Mouse (Mus musculus) lung, adult 18-20 months (tissue): ENCODE measurements around the gene Parp6.
A peak's percentile ranks its signal among the peaks of the same experiment; 100 is the strongest.

Experiments
- DNase-seq, 2 experiments: peaks; one replicate each; pipeline ENCODE4 v3.0.0; 2022; ENCODE audit warnings: mixed read lengths in 2 of 2

The Parp6 gene

DNA sequence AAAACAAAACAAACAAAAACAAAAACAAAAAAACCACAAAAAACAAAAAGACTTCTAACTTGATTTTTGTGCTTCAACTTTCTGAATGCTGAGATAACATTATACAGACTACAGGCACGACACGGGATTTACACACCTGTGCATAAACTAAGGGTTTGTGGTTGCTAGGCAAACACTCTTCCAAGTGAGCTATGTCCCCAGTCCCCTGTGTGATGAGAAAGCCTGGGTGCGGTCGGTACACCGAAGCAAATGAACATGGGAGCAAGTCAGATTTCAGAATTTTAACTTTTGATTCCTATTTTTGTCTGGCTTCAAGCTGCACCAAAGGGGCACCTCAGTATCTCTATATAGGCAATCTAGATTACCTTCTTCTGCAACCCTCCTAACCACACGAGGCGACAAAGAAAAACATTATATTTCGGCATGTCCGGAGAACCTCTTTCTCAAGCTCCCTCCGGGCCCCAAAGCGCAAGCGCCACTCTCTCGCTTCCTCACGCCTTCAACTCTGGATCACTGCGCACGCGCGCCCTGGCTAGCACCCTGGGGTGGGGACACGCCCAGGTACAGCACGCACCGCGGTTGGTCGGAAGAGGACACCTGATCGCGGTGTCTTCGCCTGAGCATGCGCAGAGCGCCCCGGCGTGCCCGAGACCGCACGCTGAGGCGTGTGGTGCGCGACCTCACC is at the start of gene Parp6:
Parp6 (plus strand) TSS at position 663 of the 685 bp plus-strand sequence.
- peak; percentile 100 for DNase-seq

DNA sequence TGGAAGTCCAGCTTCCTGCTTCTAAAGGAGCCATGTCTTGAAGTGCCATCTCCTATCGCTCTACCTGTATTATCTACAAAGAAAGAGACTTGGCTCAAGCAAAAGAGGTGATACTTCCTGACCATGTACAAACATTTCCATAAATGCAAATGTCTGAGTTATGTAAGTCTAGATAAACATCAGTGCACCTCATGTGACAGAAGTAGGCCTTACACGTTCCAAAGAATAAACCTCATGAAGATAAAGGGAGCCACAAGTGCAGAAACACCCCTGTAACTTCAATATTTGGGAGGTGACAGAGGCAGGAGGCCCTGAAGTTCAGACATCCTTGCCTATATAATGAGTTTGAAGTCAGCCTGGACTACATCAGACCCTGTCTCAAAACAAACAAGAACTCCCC is 45.2 kb upstream of the Parp6 start:
- no peak for DNase-seq

GRCm38 (mm10) chr9:59577401-59577800 is 39.7 kb upstream of the Parp6 start:
- no peak for DNase-seq

GRCm38 (mm10) chr9:59577844-59578504 is 39.1 kb upstream of the Parp6 start, which contains the start of gene Celf6:
Celf6 (plus strand) TSS chr9:59577917.
- DNase-seq = peak; percentile 85 to 89

- DNase-seq = no peak
Measured at GRCm38 (mm10) chr9:59578505-59578867, 38.6 kb upstream of the Parp6 start.

DNA sequence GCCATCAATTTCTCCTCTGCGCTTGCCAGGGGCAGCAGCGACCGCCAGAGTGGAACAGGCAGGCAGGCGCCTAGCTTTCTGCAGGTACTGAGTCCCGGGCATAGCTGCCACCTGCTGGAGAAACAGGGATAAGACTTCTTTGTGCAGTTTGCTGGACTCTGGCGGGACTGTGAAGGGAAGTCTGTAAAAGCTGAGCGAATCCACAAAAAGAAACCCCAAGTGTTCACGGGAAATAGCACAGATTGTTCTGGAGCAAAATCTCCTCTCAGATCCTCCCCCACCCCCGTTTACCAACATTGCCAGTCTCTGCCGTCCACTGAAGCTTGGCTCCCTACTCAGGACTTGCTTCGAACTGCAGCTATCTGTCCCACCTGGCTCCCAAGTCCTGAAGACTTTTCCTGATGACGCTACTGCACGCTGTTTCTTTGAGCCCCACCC is 32.2 kb upstream of the Parp6 start:
- peak; percentile 66 to 71 for DNase-seq

DNA sequence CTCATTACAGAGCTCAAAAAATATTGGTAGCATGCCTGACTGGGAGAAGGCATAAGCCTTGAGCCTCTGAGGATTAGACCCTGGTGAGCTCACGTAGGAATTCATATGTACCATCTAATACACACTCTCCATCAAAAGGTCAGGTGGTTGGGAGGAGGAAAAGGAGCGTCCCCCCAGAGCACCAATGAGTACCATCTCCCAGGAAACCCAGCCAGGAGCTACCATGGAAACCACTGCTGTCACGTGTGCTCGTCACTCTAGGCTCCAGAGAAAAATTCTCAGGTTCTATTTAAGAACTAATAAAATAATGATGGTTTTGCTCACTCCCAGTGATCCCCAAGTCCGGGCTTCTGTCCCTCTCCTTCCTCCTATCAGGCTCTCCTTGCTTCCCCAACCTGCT is 28.8 kb upstream of the Parp6 start:
- DNase-seq = no peak

DNA sequence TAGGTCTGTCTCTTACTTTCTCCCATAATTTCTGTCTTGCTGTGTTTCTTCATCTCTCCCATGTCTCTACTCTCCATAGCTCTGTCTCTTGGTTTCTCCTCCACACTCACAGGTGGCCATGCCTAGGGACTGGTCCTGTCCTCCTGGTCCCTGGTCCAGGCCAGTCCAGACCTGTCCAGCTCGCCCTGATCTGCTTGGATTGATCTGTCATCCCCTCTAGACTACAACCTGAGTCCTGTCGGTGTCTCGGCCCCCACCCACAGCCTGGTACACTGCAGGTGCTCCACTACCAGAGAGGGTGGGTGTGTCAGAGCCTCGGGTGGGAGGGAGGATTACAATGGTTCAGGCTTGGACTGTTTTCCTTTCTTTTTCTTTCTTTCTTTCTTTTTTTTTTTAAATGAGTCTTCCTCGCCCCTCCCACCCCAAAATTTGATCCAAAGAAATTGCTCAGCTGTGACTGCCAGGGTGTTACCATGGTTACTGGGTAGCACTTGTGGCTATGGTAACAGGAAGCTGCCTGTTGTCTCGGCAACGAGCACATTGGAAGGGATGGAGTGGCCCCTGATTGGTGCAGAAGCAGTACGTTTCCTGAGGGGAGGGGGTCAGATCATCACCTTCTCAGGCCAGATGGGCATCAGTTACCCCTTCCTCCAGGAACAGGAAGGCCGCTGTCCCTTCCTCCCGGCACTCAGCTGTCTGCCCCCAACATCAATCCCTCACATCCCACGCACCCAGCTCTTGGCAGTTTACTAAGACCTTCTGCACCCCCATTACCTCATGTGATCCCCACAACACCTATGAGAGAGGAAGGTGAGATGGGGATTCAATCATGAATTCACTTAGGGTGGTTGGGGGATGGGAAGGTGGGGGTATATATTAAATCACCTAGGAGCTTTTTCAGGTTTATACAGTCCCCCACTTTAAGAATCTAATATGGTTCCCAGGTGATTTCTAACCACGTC is 28.1 kb upstream of the Parp6 start:
- DNase-seq = no peak

DNA sequence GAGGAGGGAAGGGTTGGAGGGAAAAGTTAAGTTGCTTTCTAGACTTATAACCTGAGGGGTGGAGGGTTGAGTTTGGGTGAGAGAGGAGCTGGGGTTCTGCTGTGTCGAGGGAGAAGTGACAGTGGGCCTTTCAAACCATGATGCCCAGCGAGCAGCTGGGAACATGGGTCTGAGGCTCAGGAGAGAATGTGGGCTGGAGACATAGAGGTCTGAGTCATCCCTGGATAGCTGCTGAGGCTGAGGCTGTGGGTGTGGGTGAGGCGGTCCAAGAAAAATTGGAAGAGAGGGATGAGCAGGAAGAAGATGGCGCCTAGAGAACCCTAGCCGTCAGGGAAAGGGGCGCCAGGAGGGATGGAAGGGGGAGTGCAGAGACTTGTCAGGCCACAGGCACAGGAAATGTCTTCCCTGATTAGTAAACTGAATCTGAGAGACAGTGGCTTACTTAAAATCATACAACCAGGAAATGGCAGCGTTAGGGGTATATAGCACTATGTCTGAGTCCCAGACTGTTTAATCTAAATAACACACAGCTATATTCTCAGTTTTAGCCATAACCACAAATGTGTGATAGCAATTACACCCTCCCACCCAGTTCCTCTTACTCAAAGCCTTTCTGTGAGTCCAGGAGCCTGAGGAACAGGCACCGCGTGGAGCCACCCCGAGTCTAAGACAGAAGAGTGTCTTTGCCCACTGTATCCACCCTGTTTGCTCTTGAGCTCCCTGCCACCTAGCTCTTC is 27.2 kb upstream of the Parp6 start:
- DNase-seq = no peak

DNA sequence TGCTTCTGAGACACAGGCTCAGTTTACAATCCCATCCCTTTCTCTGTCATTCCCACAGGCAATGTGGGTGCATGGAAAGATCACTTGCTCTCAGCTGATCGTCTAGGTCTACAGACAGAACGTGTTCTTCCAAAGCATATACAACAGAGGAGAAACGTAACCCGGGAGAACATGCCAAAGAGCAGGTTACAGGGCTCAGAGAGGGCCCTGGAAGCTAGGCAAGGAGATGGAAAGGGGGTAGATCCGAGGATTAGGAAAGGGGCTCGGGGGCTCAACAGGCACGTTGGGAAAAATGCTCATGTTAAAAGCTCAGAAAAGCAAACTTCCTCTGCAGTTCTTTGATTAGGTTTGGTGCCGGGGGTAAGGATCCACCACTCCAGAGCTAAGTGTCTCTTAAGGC is 15.4 kb upstream of the Parp6 start:
- no peak for DNase-seq

DNA sequence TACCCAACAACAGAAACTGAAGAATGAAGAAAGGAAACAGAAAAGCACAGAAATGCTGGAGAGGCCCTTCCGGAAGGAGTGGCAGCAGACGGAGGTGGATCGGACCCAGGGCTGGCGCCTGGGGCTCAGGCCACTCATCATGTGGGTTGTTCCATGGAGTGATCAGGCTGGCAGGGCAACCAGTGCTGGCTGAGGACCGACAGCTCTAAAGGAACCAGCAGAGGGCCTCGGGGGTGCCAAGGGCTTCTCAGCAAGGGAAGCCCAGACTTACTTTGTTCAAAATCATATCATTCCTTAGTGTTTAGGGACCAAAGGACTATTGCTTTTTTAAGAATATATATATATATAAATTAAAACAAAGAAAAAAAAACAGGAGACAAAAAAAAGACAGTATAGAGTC is 11.1 kb upstream of the Parp6 start:
- no peak for DNase-seq

DNA sequence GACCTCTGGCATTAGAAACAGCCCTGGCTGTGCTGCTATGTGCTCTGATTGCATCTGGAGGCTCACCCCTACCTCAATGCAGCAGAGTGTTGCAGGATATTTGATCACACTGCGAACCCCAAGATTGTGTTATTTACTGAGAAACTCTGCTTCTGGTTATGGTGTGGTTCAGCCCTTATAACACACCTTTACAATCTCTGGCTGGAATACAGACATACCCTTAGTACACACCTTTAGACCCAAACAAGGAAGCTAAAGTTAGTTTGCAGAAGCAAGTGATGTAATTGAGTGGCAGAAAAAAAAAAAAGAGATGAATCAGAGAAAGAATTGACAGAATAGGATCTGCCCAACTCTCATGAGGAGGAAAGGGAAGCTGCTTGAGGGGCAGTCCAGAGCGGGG is 6.1 kb upstream of the Parp6 start:
- no peak for DNase-seq

- DNase-seq = no peak
Measured at GRCm38 (mm10) chr9:59615797-59616196, 1.3 kb upstream of the Parp6 start.

GRCm38 (mm10) chr9:59617307-59617973 is 356 bp downstream of the Parp6 start:
- peak in 1 of 2 experiments; percentile 19 for DNase-seq

GRCm38 (mm10) chr9:59638372-59638771 is 21.3 kb downstream of the Parp6 start:
- DNase-seq = no peak

DNA sequence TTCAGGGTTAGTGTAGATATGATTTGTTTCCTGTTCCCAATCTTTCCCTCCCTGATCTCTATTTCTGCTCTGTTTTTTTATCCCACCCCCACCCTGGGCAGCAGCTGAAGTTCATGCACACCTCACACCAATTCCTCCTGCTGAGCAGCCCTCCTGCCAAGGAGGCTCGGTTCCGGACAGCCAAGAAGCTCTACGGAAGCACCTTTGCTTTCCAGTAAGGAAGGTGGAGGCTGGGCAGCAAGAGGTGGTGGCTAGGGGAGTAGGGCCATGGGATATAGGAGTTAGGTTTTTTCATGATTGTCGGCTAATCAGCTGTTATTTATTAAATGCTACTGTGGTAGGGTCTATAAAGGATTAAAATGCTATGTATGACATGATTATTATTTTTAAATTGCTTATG is 22.9 kb downstream of the Parp6 start:
- no peak for DNase-seq

- no peak for DNase-seq
Measured at GRCm38 (mm10) chr9:59641320-59641719, 24.2 kb downstream of the Parp6 start.

DNA sequence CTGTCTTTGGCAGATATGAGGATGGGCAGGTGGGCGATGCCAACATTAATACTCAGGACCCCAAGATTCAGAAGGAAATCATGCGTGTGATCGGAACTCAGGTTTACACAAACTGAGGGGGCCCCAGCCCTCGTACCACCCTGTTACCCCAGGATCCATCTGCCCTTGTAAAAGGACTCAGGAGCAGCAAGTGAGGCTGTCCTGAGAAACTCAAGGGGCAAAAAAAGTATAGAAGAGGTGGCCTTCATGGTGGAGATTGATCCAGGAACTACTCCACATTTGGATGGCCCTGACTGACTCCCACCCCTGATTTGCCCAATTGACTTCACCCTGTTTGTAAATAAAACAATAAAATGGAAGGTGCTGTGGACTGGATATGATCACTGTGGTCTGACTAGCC is 32.8 kb downstream of the Parp6 start:
- no peak for DNase-seq

DNA sequence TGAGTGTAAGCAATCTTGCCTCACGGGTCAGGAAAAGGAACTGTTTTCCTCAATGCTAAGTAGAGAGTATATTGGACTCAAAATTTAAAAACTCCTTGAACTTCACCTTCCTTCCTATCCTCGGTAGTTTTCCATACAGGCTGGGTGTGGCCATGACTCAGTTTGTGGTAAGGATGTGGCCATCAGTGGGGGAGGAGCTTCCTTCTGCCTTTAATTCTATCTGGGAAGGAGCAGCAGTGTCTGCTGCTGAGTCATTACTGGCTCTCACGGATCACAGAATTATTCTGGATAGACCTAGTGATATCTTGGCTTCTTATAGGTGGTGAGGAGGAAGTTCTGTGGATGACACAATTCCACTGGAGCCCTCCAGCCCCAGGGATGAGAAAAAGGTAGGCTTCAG is 36.3 kb downstream of the Parp6 start:
- peak; percentile 37 to 59 for DNase-seq

DNA sequence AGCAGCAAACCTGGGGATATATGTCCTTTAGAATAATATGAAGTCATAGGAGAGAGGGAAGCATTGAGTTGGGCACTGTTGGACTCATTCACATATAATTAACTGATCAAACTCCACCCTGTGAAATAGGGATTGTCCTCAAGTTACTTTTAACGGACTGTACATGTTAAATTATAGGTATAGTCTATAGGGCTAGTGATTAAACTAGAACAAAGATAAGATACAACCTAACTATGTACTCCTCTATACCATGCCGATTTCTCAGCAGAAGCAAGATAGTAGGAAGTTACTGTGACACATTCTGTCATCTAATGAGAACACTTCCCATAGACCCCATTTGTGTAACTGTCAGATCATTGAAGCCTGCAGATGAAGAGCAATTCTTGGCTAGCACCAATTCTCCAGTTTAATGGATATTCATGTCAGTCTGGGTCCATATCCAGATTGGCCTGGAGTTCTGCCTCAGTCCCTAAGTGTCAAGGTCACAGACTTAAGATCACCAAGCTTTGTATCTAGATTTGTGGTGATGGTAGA is 37.4 kb downstream of the Parp6 start:
- no peak for DNase-seq

DNA sequence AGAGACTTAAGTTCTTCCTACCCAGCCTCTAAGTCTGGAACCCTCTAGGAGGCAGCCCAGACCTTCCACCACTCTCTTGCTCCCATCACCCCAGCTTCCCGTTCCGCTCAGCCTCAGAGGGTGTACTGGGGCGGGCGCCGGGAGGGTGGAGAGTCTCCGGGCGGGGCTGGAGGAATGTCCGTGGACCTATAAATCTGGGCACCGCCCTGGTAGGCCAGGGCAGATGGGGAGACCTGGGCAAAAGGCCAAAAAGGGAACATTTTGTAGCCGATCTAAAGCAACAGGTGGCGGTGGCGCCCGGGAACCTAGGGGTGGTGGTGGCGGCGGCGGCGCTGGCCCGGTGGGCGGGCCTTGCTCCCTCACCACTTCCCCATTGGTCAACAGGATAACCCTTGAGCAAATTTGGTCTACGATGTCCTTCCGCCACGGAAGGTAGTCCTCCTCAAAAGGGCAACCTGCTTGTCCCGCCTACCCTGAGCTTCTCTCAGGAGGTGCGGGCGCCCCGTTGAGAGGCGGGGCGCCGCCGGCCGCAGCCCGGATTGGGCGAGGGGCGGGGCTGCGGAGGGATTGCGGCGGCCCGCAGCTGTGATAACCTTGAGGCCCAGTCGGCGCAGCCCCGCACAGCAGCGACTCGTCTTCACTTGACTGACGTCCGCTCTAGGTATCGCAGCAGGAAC is 39.0 kb downstream of the Parp6 start, which contains the start of gene Pkm:
Pkm (plus strand) TSS at position 411 of the 677 bp plus-strand sequence.
- peak; percentile 98 to 99 for DNase-seq
